Mouse (Mus musculus) thymus, adult 2 months (tissue): ENCODE results near the gene Ganab.
A peak's percentile ranks its signal among the peaks of the same experiment; 100 is the strongest.

Source experiments
- CTCF ChIP-seq: fragments of 200-500 bp; IDR thresholded peaks from 2 replicates; pipeline ENCODE4 v1.5.1; 2012; ENCODE audit warnings: mild to moderate bottlenecking, control low read depth, low read length, moderate library complexity, borderline replicate concordance; ENCODE audit not compliant: control insufficient read depth, poor library complexity, insufficient read depth; ENCODE audit errors: extremely low read depth
- POLR2A ChIP-seq: fragments of 200-500 bp; IDR thresholded peaks from 2 replicates; pipeline ENCODE4 v1.6.1; 2012; ENCODE audit warnings: mild to moderate bottlenecking, low read length, control low read depth, moderate library complexity; ENCODE audit not compliant: control insufficient read depth, poor library complexity, insufficient read depth; ENCODE audit errors: extremely low read depth

- 0 out of 2 replicates have a peak, but pooled peaks have one; percentile 21 for TF ChIP-seq CTCF
- TF ChIP-seq POLR2A: peak; percentile 63; the same call in 1 of the 2 replicates
Observed at GRCm38 (mm10) chr19:8871267-8872186, 26.3 kb upstream of the Ganab start, which contains the start of gene Ubxn1.
